8 mouse cellular contexts compared by ENCODE assay signal in genomic region chrX:101222796-101223162, GRCm38 (mm10). TPM values are rescaled to one million over a fixed set of nuclear protein-coding genes. Genes with fewer than 3 reads are reported as not detected.
DNase-seq lines count a peak whose midpoint lies in the region; ATAC-seq and TF ChIP-seq lines count a peak whose summit lies in the region.

No protein-coding gene starts in this region.

- no peak for TF ChIP-seq CTCF in G1E (IDR thresholded peaks at IDR 0.05; ENCODE audit: low read depth, low read length)

- H3K4me2 ChIP-seq in heart, embryonic 15.5 days: peak overlapping the region; percentile 61

- peak overlapping the region; percentile 60 for H3K27ac ChIP-seq in heart, embryonic 15.5 days
- H3K27ac ChIP-seq in macrophage: 0 out of 2 replicates have a peak overlapping the region, but pooled peaks have one; percentile 24

- 35% methylated on average over 7 of the region's 7 CpGs for WGBS in heart, embryonic 15.5 days
- whole genome bisulfite sequencing in macrophage (ENCODE audit: missing documents): 35% methylated on average over 7 of the region's 7 CpGs

- H3K36me3 ChIP-seq in heart, embryonic 15.5 days: 0 out of 2 replicates have a peak, but pooled peaks cover 4% of the 10 kb centered on the region
- no peaks in the 10 kb centered on the region for H3K36me3 ChIP-seq in G1E (replicated peaks)
- no peaks in the 10 kb centered on the region for H3K36me3 ChIP-seq in macrophage (ENCODE audit: inconsistent target)

- H3K4me1 ChIP-seq in heart, embryonic 15.5 days (replicated peaks): 0 out of 2 replicates have a peak, but pooled peaks cover 4% of the 10 kb centered on the region
- peaks cover 7% of the 10 kb centered on the region; the same call in 1 of the 2 replicates for H3K4me1 ChIP-seq in G1E (ENCODE audit: insufficient read depth, low read depth, low read length)

- peak overlapping the region; percentile 67 for H3K4me3 ChIP-seq in heart, embryonic 15.5 days
- H3K4me3 ChIP-seq in G1E (ENCODE audit: low read depth, low read length) (peak overlapping the region; percentile 75), macrophage (ENCODE audit: inconsistent target) (peak overlapping the region; percentile 11)

- peaks cover 37% of the 10 kb centered on the region for H3K79me2 ChIP-seq in macrophage (ENCODE audit: inconsistent target)

- no peak for DNase-seq in heart, postnatal 36 days
- DNase-seq in G1E (ENCODE audit: low spot score): no peak
- no peak for DNase-seq in frontal cortex, postnatal 10 days (ENCODE audit: low spot score in 2 of 2)
- no peak for DNase-seq in ovary, postnatal 10 days (ENCODE audit: low spot score)
- no peak for DNase-seq in retina, postnatal 1 day

- intact Hi-C loops in heart, postnatal 36 days (cut with DNase I): loop anchor here (2.0 to 10.0 kb wide), 4 partner anchors 32 to 110 kb away; partner anchors contain the start of genes Foxo4 and Med12

- no peaks in the 10 kb centered on the region for H3K9me3 ChIP-seq in heart, embryonic 15.5 days (replicated peaks)
- H3K9me3 ChIP-seq in G1E (replicated peaks): no peaks in the 10 kb centered on the region

- peak overlapping the region; percentile 25; the same call in 1 of the 2 replicates for H3K9ac ChIP-seq in heart, embryonic 15.5 days

- no peaks in the 10 kb centered on the region; the same call in 1 of the 2 replicates for H3K27me3 ChIP-seq in heart, embryonic 15.5 days
- no peaks in the 10 kb centered on the region for H3K27me3 ChIP-seq in G1E (ENCODE audit: insufficient read depth, low read length)

- no peak for ATAC-seq in heart, embryonic 15.5 days (replicated peaks; ENCODE audit: insufficient number of reproducible peaks, insufficient read depth, low FRiP score, low read depth)
- no peak for ATAC-seq in G1E (ENCODE audit: extremely low read depth, insufficient number of reproducible peaks, low FRiP score, poor library complexity, severe bottlenecking)
- peak; percentile 10; the same call in 1 of the 2 replicates for ATAC-seq in granulocyte monocyte progenitor cell, adult 5-6 weeks (replicated peaks; ENCODE audit: poor library complexity, severe bottlenecking)

RNA-seq across cellular contexts. Expression of gene Snx12, which starts 0.4 kb away (rescaled TPM):
- polyA plus RNA-seq in heart, embryonic 15.5 days (2015; fragmentation: Nextera tagmentation; extraction: Ambion mirVana): 34.3 and 39.7 TPM in 2 replicates
- total RNA-seq in heart, postnatal 36 days (2021): 10 to 100 TPM; 32.9 to 42.0 TPM
- total RNA-seq in G1E (2014; fragmentation: Nextera tagmentation) (38.5 and 42.6 TPM in 2 replicates), G1E (2017) (63.6 and 67.9 TPM in 2 replicates)
- polyA plus RNA-seq in G1E (2012) (31.2 and 32.3 TPM in 2 replicates), macrophage (2018) (65.8 to 95.1 TPM (median 67.1 TPM) in 3 replicates)
- total RNA-seq in granulocyte monocyte progenitor cell, adult 5-6 weeks (2014; fragmentation: Nextera tagmentation): 50.9 and 62.8 TPM in 2 replicates
- 62.9 and 66.1 TPM in 2 replicates for total RNA-seq in granulocyte monocyte progenitor cell, adult 5-6 weeks (2017)
- total RNA-seq in macrophage (2018; cell fraction: chromatin; rRNA removed): 10 to 100 TPM; 17.8 to 56.4 (median 29.2) TPM
- total RNA-seq in macrophage (2018; cell fraction: cytosol; rRNA removed): 10 to 100 TPM; 56.6 to 81.9 (median 67.6) TPM
- total RNA-seq in macrophage (2018; cell fraction: nucleus; rRNA removed): 10 to 100 TPM; 23.8 to 66.7 (median 42.7) TPM

RNA-seq across cellular contexts. Expression of gene Foxo4, which starts 31.5 kb away (rescaled TPM):
- 1.4 and 1.9 TPM in 2 replicates for polyA plus RNA-seq in heart, embryonic 15.5 days (2015; fragmentation: Nextera tagmentation; extraction: Ambion mirVana)
- 10 to 100 TPM; 63.0 to 65.2 TPM for total RNA-seq in heart, postnatal 36 days (2021)
- 20.4 and 20.9 TPM in 2 replicates for total RNA-seq in G1E (2014; fragmentation: Nextera tagmentation)
- total RNA-seq in G1E (2017): 25.8 and 29.9 TPM in 2 replicates
- polyA plus RNA-seq in G1E (2012): 44.5 and 46.4 TPM in 2 replicates
- 7.0 and 14.4 TPM in 2 replicates for total RNA-seq in granulocyte monocyte progenitor cell, adult 5-6 weeks (2014; fragmentation: Nextera tagmentation)
- 12.8 and 16.9 TPM in 2 replicates for total RNA-seq in granulocyte monocyte progenitor cell, adult 5-6 weeks (2017)
- 10 to 100 TPM in 2 of 26 experiments, 1 to 10 TPM in 24; 1.6 to 13.6 (median 3.9) TPM for total RNA-seq in macrophage (2018; cell fraction: chromatin; rRNA removed)
- 10 to 100 TPM in 12 of 26 experiments, 1 to 10 TPM in 14; 4.0 to 16.6 (median 7.9) TPM for total RNA-seq in macrophage (2018; cell fraction: cytosol; rRNA removed)
- 10 to 100 TPM in 6 of 26 experiments, 1 to 10 TPM in 20; 3.1 to 20.3 (median 7.4) TPM for total RNA-seq in macrophage (2018; cell fraction: nucleus; rRNA removed)
- 8.1 to 15.6 TPM (median 9.5 TPM) in 3 replicates for polyA plus RNA-seq in macrophage (2018)

RNA-seq across cellular contexts. Expression of gene Gm614, which starts 41.0 kb away (rescaled TPM):
- not detected in 2 replicates for polyA plus RNA-seq in heart, embryonic 15.5 days (2015; fragmentation: Nextera tagmentation; extraction: Ambion mirVana)
- not detected for total RNA-seq in heart, postnatal 36 days (2021)
- total RNA-seq in G1E (2014; fragmentation: Nextera tagmentation) (not detected in 2 replicates), G1E (2017) (0.87 TPM in 1 of 2 replicates, not detected in the other)
- polyA plus RNA-seq in G1E (2012) (not detected in 2 replicates), macrophage (2018) (0.23 TPM in 1 of 3 replicates, not detected in the others)
- total RNA-seq in granulocyte monocyte progenitor cell, adult 5-6 weeks (2014; fragmentation: Nextera tagmentation): not detected in 2 replicates
- not detected in 2 replicates for total RNA-seq in granulocyte monocyte progenitor cell, adult 5-6 weeks (2017)
- total RNA-seq in macrophage (2018; cell fraction: chromatin; rRNA removed): 10 to 100 TPM in 22 of 26 experiments, 1 to 10 TPM in 3, not detected in 1; 2.2 to 77.4 (median 21.5) TPM
- total RNA-seq in macrophage (2018; cell fraction: cytosol; rRNA removed): 1 to 10 TPM in 9 of 26 experiments, under 1 TPM in 15, not detected in 2; 0.26 to 3.0 (median 0.84) TPM
- total RNA-seq in macrophage (2018; cell fraction: nucleus; rRNA removed): 10 to 100 TPM in 22 of 26 experiments, 1 to 10 TPM in 4; 2.7 to 48.1 (median 19.2) TPM

RNA-seq across cellular contexts. Expression of gene Il2rg, which starts 45.3 kb away (rescaled TPM):
- polyA plus RNA-seq in heart, embryonic 15.5 days (2015; fragmentation: Nextera tagmentation; extraction: Ambion mirVana): 17.3 and 31.0 TPM in 2 replicates
- total RNA-seq in heart, postnatal 36 days (2021): 1 to 10 TPM; 8.8 to 9.0 TPM
- total RNA-seq in G1E (2014; fragmentation: Nextera tagmentation) (11.6 and 18.7 TPM in 2 replicates), G1E (2017) (21.2 and 21.6 TPM in 2 replicates)
- polyA plus RNA-seq in G1E (2012) (8.2 and 10.1 TPM in 2 replicates), macrophage (2018) (107 to 237 TPM (median 204 TPM) in 3 replicates)
- total RNA-seq in granulocyte monocyte progenitor cell, adult 5-6 weeks (2014; fragmentation: Nextera tagmentation): 21.7 and 33.1 TPM in 2 replicates
- 20.2 and 23.4 TPM in 2 replicates for total RNA-seq in granulocyte monocyte progenitor cell, adult 5-6 weeks (2017)
- 100 to 1,000 TPM in 19 of 26 experiments, 10 to 100 TPM in 7; 20.6 to 483 (median 162) TPM for total RNA-seq in macrophage (2018; cell fraction: chromatin; rRNA removed)
- 100 to 1,000 TPM in 24 of 26 experiments, 10 to 100 TPM in 2; 89.9 to 584 (median 289) TPM for total RNA-seq in macrophage (2018; cell fraction: cytosol; rRNA removed)
- 100 to 1,000 TPM; 136 to 748 (median 419) TPM for total RNA-seq in macrophage (2018; cell fraction: nucleus; rRNA removed)

RNA-seq across cellular contexts. Expression of gene Gm20489, which starts 46.0 kb away (rescaled TPM):
- not detected in 2 replicates for polyA plus RNA-seq in heart, embryonic 15.5 days (2015; fragmentation: Nextera tagmentation; extraction: Ambion mirVana)
- not detected for total RNA-seq in heart, postnatal 36 days (2021)
- total RNA-seq in G1E (2014; fragmentation: Nextera tagmentation): not detected in 2 replicates
- total RNA-seq in G1E (2017): not detected in 2 replicates
- not detected in 2 replicates for polyA plus RNA-seq in G1E (2012)
- not detected in 2 replicates for total RNA-seq in granulocyte monocyte progenitor cell, adult 5-6 weeks (2014; fragmentation: Nextera tagmentation)
- not detected in 2 replicates for total RNA-seq in granulocyte monocyte progenitor cell, adult 5-6 weeks (2017)
- total RNA-seq in macrophage (2018; cell fraction: chromatin; rRNA removed): not detected
- under 1 TPM in 1 of 26 experiments, not detected in 25; 0.12 TPM for total RNA-seq in macrophage (2018; cell fraction: cytosol; rRNA removed)
- not detected for total RNA-seq in macrophage (2018; cell fraction: nucleus; rRNA removed)
- not detected in 3 replicates for polyA plus RNA-seq in macrophage (2018)

Comparison
In these comparisons a context has a peak if more than half of its experiments do, and no peak if none do; other contexts are left out.
1. H3K4me3 ChIP-seq: peak in every context shown above with its lines; median percentile 75 in G1E; 67 in heart, embryonic 15.5 days; 11 in macrophage.